Mouse (Mus musculus): ENCODE results near the gene Cox11.
A peak's percentile ranks its signal among the peaks of the same experiment; 100 is the strongest.

Gene Cox11

GRCm38 (mm10) chr11:90637440-90638311, at the start of gene Cox11, which contains the start of gene Stxbp4:
Gene Cox11, plus strand, starts transcription at chr11:90638173.
Gene Stxbp4, minus strand, starts transcription at chr11:90638084.
- peak; percentile 92 for DNase-seq

GRCm38 (mm10) chr11:90590996-90591395, 47.0 kb upstream of the Cox11 start:
- no peak for DNase-seq

GRCm38 (mm10) chr11:90595826-90596225, 42.1 kb upstream of the Cox11 start:
- no peak for DNase-seq

- no peak for DNase-seq
These were observed 34.9 kb upstream of the Cox11 start for GRCm38 (mm10) chr11:90603066-90603465.

- no peak for DNase-seq
These were observed 25.9 kb upstream of the Cox11 start for GRCm38 (mm10) chr11:90612118-90612517.

GRCm38 (mm10) chr11:90614743-90615142, 23.2 kb upstream of the Cox11 start:
- no peak for DNase-seq

- DNase-seq = no peak
These were observed 21.5 kb upstream of the Cox11 start for GRCm38 (mm10) chr11:90616431-90616830.

GRCm38 (mm10) chr11:90622044-90622443, 15.9 kb upstream of the Cox11 start:
- DNase-seq = no peak

GRCm38 (mm10) chr11:90622500-90622899, 15.5 kb upstream of the Cox11 start:
- no peak for DNase-seq

GRCm38 (mm10) chr11:90623477-90623876, 14.5 kb upstream of the Cox11 start:
- DNase-seq = peak; percentile 37

- no peak for DNase-seq
These were observed 12.8 kb upstream of the Cox11 start for GRCm38 (mm10) chr11:90625174-90625573.

- no peak for DNase-seq
These were observed 10.2 kb upstream of the Cox11 start for GRCm38 (mm10) chr11:90627751-90628150.

- DNase-seq = no peak
These were observed 5.5 kb upstream of the Cox11 start for GRCm38 (mm10) chr11:90632480-90632879.

GRCm38 (mm10) chr11:90634661-90635060, 3.3 kb upstream of the Cox11 start:
- no peak for DNase-seq

GRCm38 (mm10) chr11:90638312-90638830, 398 bp downstream of the Cox11 start:
- no peak for DNase-seq

GRCm38 (mm10) chr11:90649777-90650176, 11.8 kb downstream of the Cox11 start:
- peak; percentile 38 for DNase-seq

GRCm38 (mm10) chr11:90650231-90650885, 12.4 kb downstream of the Cox11 start:
- no peak for DNase-seq

- no peak for DNase-seq
These were observed 14.6 kb downstream of the Cox11 start for GRCm38 (mm10) chr11:90652603-90653002.

- DNase-seq = no peak
These were observed 19.6 kb downstream of the Cox11 start for GRCm38 (mm10) chr11:90657527-90657926.

- no peak for DNase-seq
These were observed 22.7 kb downstream of the Cox11 start for GRCm38 (mm10) chr11:90660662-90661061.

- DNase-seq = no peak
These were observed 25.1 kb downstream of the Cox11 start for GRCm38 (mm10) chr11:90663052-90663451.

GRCm38 (mm10) chr11:90663618-90664297, 25.8 kb downstream of the Cox11 start:
- DNase-seq = no peak

- DNase-seq = no peak
These were observed 26.5 kb downstream of the Cox11 start for GRCm38 (mm10) chr11:90664345-90664986.

Data from right cerebral cortex, postnatal 4 days (tissue).